Mouse (Mus musculus): ENCODE results near the gene Scamp4.
"Not testable (repeated sequence)": the region's sequence is repeated elsewhere in the genome, so short reads cannot be mapped to it uniquely, and the experiment has no call there.

The Scamp4 gene

GRCm38 (mm10) chr10:80611905-80612304 is 9.2 kb downstream of the Scamp4 start:
- no peak for DNase-seq

GRCm38 (mm10) chr10:80613821-80614220 is 11.1 kb downstream of the Scamp4 start:
- no peak for DNase-seq

GRCm38 (mm10) chr10:80614351-80614750 is 11.7 kb downstream of the Scamp4 start:
- DNase-seq = no peak

GRCm38 (mm10) chr10:80618181-80618580 is 15.5 kb downstream of the Scamp4 start:
- no peak for DNase-seq

GRCm38 (mm10) chr10:80619465-80620244 is 17.0 kb downstream of the Scamp4 start:
- no peak for DNase-seq

GRCm38 (mm10) chr10:80620365-80620764 is 17.7 kb downstream of the Scamp4 start:
- no peak for DNase-seq

- peak; percentile 47 for DNase-seq
Observed at GRCm38 (mm10) chr10:80620796-80621689, 18.4 kb downstream of the Scamp4 start.

GRCm38 (mm10) chr10:80621690-80621939 is 18.9 kb downstream of the Scamp4 start:
- DNase-seq = no peak

- peak; percentile 100 for DNase-seq
Observed at GRCm38 (mm10) chr10:80621940-80622660, 19.4 kb downstream of the Scamp4 start.

- peak; percentile 65 for DNase-seq
Observed at GRCm38 (mm10) chr10:80622661-80623456, 20.2 kb downstream of the Scamp4 start, which contains the start of gene Csnk1g2. Gene Csnk1g2, plus strand, starts transcription at chr10:80622838.

GRCm38 (mm10) chr10:80623457-80624191 is 21.0 kb downstream of the Scamp4 start:
- peak; percentile 58 for DNase-seq

- DNase-seq = no peak
Observed at GRCm38 (mm10) chr10:80625764-80626163, 23.1 kb downstream of the Scamp4 start.

- no peak for DNase-seq
Observed at GRCm38 (mm10) chr10:80627685-80628084, 25.0 kb downstream of the Scamp4 start.

GRCm38 (mm10) chr10:80628925-80629324 is 26.3 kb downstream of the Scamp4 start:
- no peak for DNase-seq

GRCm38 (mm10) chr10:80635345-80635744 is 32.7 kb downstream of the Scamp4 start:
- DNase-seq = no peak

GRCm38 (mm10) chr10:80646936-80647335 is 44.3 kb downstream of the Scamp4 start:
- DNase-seq = no peak

GRCm38 (mm10) chr10:80649910-80650309 is 47.2 kb downstream of the Scamp4 start:
- not testable (repeated sequence) for DNase-seq

GRCm38 (mm10) chr10:80650392-80650791 is 47.7 kb downstream of the Scamp4 start:
- no peak for DNase-seq

- DNase-seq = no peak
Observed at GRCm38 (mm10) chr10:80653156-80653720, 50.6 kb downstream of the Scamp4 start.

- no peak for DNase-seq
Observed at GRCm38 (mm10) chr10:80654866-80655265, 52.2 kb downstream of the Scamp4 start.

- no peak for DNase-seq
Observed at GRCm38 (mm10) chr10:80655406-80656129, 52.9 kb downstream of the Scamp4 start.
